Mouse (Mus musculus) heart, embryonic 16.5 days (tissue): ENCODE measurements at regions not wholly inside any gene's neighbourhood (a gene's known extent, or its start where the extent isn't known, plus 50 kb on each side); places are given as distances from the start of the nearest gene placed in this dataset.

Experiments
- ATAC-seq: fragments of 200-750 bp; cut with Nextera tagmentation; replicated peaks from 2 replicates; pipeline ENCODE4 v1.8.0; 2017; ENCODE audit warnings: moderate number of reproducible peaks; ENCODE audit not compliant: insufficient read depth, low FRiP score; ENCODE audit errors: extremely low read depth
- H3K27ac ChIP-seq: fragments of 300-500 bp; sonication (generic); 2 replicates; pipeline ENCODE4 v1.5.1; 2014; ENCODE audit warnings: mild to moderate bottlenecking, low read length, control low read depth, moderate library complexity
- H3K27me3 ChIP-seq: fragments of 300-500 bp; sonication (generic); 2 replicates; pipeline ENCODE4 v1.6.1; 2014; ENCODE audit warnings: low read length, mixed read lengths; ENCODE audit not compliant: control insufficient read depth, insufficient read depth
- H3K36me3 ChIP-seq: fragments of 300-500 bp; sonication (generic); 2 replicates; pipeline ENCODE4 v1.6.1; 2014; ENCODE audit not compliant: control insufficient read depth, insufficient read depth
- H3K4me1 ChIP-seq: fragments of 300-500 bp; sonication (generic); 2 replicates; pipeline ENCODE4 v1.6.1; 2014; ENCODE audit warnings: low read length, mixed read lengths; ENCODE audit not compliant: control insufficient read depth, insufficient read depth
- H3K4me2 ChIP-seq: fragments of 300-500 bp; sonication (generic); 2 replicates; pipeline ENCODE4 v1.6.1; 2014; ENCODE audit warnings: low read depth, mild to moderate bottlenecking, control low read depth, low read length
- H3K4me3 ChIP-seq: fragments of 300-500 bp; sonication (generic); 2 replicates; pipeline ENCODE4 v1.5.1; 2014; ENCODE audit warnings: mild to moderate bottlenecking, control low read depth, low read length
- H3K9ac ChIP-seq: fragments of 300-500 bp; sonication (generic); 2 replicates; pipeline ENCODE4 v1.6.1; 2014; ENCODE audit warnings: low read length, control low read depth
- H3K9me3 ChIP-seq: fragments of 300-500 bp; sonication (generic); replicated peaks from 2 replicates; pipeline ENCODE4 v1.6.1; 2016; ENCODE audit warnings: low read length; ENCODE audit not compliant: control insufficient read depth
- WGBS: fragments of 180-500 bp; shearing (Covaris S2); extraction: QIAGEN DNeasy Blood & Tissue Kit; methylation state at CpG from one replicate; pipeline ENCODE4 v1.1.7; 2014; 5-methylcytosine and 5-hydroxymethylcytosine counted together

DNA sequence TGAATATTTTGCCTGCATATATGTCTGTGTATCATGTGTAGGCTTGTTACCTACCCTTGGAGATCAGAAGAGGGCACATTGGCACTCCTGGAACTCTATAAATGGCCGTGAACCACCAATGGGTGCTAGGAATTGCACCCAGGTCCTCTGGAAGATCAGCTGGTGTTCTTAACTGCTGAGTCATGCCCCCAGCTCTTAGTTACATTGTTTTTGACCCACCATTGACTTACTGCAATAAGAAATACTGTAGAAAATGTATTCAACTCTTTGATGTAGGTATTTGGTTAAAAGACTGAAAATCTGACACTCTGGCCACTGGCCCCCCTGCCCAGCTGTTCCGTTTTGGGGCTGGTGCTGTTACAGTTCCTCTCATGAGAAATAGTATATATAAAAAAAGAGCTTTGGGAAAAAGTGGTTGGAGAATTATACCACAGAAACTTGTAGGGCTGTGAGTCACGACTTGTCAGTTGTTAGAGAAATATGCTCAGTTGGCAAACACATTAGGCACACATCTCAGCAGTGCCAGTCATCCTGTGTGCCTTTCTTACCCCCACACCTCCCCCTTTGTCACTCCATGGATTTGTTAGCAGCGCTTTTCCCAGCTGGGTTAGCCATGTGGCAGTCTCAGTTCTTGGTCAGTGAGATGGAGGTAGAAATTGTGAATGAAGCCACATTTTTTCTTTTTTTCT is 58.4 kb upstream of the Arhgap32 start:
- H3K4me3 ChIP-seq = no peak overlapping the region
- no peaks in the 10 kb centered on the region for H3K36me3 ChIP-seq
- WGBS = 76% methylated on average over 4 of the region's 4 CpGs
- H3K9ac ChIP-seq = no peak overlapping the region
- no peak overlapping the region for H3K27ac ChIP-seq
- ATAC-seq = no peak
- H3K4me2 ChIP-seq = no peak overlapping the region
- H3K4me1 ChIP-seq = peaks cover 2% of the 10 kb centered on the region; the same call in 1 of the 2 replicates
- no peaks in the 10 kb centered on the region for H3K9me3 ChIP-seq
- H3K27me3 ChIP-seq = no peaks in the 10 kb centered on the region

DNA sequence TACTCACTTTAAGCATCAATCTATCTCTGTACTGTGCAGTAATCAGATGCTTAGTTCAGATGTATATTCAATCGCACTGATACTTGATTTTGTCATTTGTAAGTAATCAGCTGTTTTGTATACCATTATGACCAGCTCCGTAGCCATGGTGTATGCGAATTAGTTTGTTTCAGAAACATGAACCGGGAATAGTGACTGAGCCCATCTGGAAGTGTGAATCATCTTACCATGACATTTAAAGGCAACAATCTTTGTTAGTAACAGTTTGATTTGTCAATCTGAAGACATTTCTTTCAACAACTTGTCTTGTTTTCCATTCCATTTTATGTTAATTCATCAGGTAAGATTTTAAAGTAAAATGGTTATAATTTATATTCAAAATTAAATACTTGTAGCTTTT is 53.2 kb upstream of the Arhgap32 start:
- Histone ChIP-seq H3K9ac (no peak overlapping the region), H3K36me3 (no peaks in the 10 kb centered on the region), H3K4me1 (peaks cover 7% of the 10 kb centered on the region), H3K9me3 (no peaks in the 10 kb centered on the region), H3K4me2 (no peak overlapping the region), H3K27me3 (no peaks in the 10 kb centered on the region), H3K27ac (no peak overlapping the region), H3K4me3 (no peak overlapping the region)
- ATAC-seq = no peak
- 89% methylated on average over 4 of the region's 4 CpGs for WGBS

DNA sequence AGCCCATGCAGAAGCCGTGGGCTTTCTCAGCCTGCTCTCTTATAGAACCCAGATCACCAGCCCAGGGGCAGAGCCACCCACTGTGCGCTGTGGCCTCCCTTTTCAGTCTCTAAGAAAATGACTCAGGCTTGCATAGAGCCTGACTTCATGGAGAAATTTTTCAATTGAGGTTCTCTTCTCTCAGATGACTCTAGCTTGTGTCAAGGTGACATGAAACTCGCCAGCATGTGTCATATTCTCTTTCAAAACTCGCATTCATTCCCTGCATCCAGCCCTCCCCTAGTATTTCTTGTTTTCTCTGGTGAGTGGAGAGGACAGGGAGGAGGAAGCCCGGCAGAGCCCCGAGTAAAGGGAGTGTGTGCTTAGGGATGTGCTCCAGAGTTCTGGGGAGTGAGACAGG is 52.4 kb upstream of the Arhgap32 start:
- no peak for ATAC-seq
- no peak overlapping the region for H3K9ac ChIP-seq
- 54% methylated on average over 6 of the region's 6 CpGs for WGBS
- no peak overlapping the region for H3K4me3 ChIP-seq
- no peaks in the 10 kb centered on the region for H3K9me3 ChIP-seq
- no peak overlapping the region for H3K27ac ChIP-seq
- peaks cover 7% of the 10 kb centered on the region for H3K4me1 ChIP-seq
- H3K4me2 ChIP-seq = no peak overlapping the region
- H3K27me3 ChIP-seq = no peaks in the 10 kb centered on the region
- no peaks in the 10 kb centered on the region for H3K36me3 ChIP-seq

GRCm38 (mm10) chr9:32064007-32064550 is 51.9 kb upstream of the Arhgap32 start:
- H3K9ac ChIP-seq = no peak overlapping the region
- H3K27ac ChIP-seq = no peak overlapping the region
- WGBS = 62% methylated on average over 4 of the region's 4 CpGs
- ATAC-seq = no peak
- peaks cover 7% of the 10 kb centered on the region for H3K4me1 ChIP-seq
- no peaks in the 10 kb centered on the region for H3K9me3 ChIP-seq
- H3K27me3 ChIP-seq = no peaks in the 10 kb centered on the region
- no peak overlapping the region for H3K4me2 ChIP-seq
- no peaks in the 10 kb centered on the region for H3K36me3 ChIP-seq
- H3K4me3 ChIP-seq = no peak overlapping the region
